Mouse (Mus musculus): ENCODE measurements around the gene Cd36.
"Not testable (repeated sequence)": the region's sequence is repeated elsewhere in the genome, so short reads cannot be mapped to it uniquely, and the experiment has no call there.

Cd36 gene

GRCm38 (mm10) chr5:17888598-17888997 is at the start of gene Cd36:
Gene Cd36 (minus strand): TSS chr5:17888801.
- DNase-seq (ENCODE audit: low spot score) = no peak

GRCm38 (mm10) chr5:17934501-17934900 is 45.9 kb upstream of the Cd36 start:
- peak; percentile 17 for DNase-seq (ENCODE audit: low spot score)

GRCm38 (mm10) chr5:17931588-17931987 is 43.0 kb upstream of the Cd36 start:
- not testable (repeated sequence) for DNase-seq (ENCODE audit: low spot score)

- DNase-seq (ENCODE audit: low spot score) = no peak
Observed at GRCm38 (mm10) chr5:17929006-17929567, 40.5 kb upstream of the Cd36 start.

- peak; percentile 57 for DNase-seq (ENCODE audit: low spot score)
Observed at GRCm38 (mm10) chr5:17928471-17928870, 39.9 kb upstream of the Cd36 start.

- DNase-seq (ENCODE audit: low spot score) = peak; percentile 88
Observed at GRCm38 (mm10) chr5:17924085-17924518, 35.5 kb upstream of the Cd36 start.

- DNase-seq (ENCODE audit: low spot score) = no peak
Observed at GRCm38 (mm10) chr5:17923648-17924047, 35.0 kb upstream of the Cd36 start.

GRCm38 (mm10) chr5:17918966-17919365 is 30.4 kb upstream of the Cd36 start:
- peak; percentile 52 for DNase-seq (ENCODE audit: low spot score)

- no peak for DNase-seq (ENCODE audit: low spot score)
Observed at GRCm38 (mm10) chr5:17904766-17905165, 16.2 kb upstream of the Cd36 start.

GRCm38 (mm10) chr5:17898948-17899347 is 10.3 kb upstream of the Cd36 start:
- no peak for DNase-seq (ENCODE audit: low spot score)

GRCm38 (mm10) chr5:17897641-17898040 is 9.0 kb upstream of the Cd36 start:
- not testable (repeated sequence) for DNase-seq (ENCODE audit: low spot score)

GRCm38 (mm10) chr5:17893577-17894172 is 5.1 kb upstream of the Cd36 start:
- DNase-seq (ENCODE audit: low spot score) = peak; percentile 51

- DNase-seq (ENCODE audit: low spot score) = no peak
Observed at GRCm38 (mm10) chr5:17889291-17889690, 690 bp upstream of the Cd36 start.

- no peak for DNase-seq (ENCODE audit: low spot score)
Observed at GRCm38 (mm10) chr5:17886377-17886776, 2.2 kb downstream of the Cd36 start.

- no peak for DNase-seq (ENCODE audit: low spot score)
Observed at GRCm38 (mm10) chr5:17883357-17883875, 5.2 kb downstream of the Cd36 start.

- no peak for DNase-seq (ENCODE audit: low spot score)
Observed at GRCm38 (mm10) chr5:17881542-17881896, 7.1 kb downstream of the Cd36 start.

- DNase-seq (ENCODE audit: low spot score) = no peak
Observed at GRCm38 (mm10) chr5:17880799-17881541, 7.6 kb downstream of the Cd36 start.

GRCm38 (mm10) chr5:17879924-17880323 is 8.7 kb downstream of the Cd36 start:
- no peak for DNase-seq (ENCODE audit: low spot score)

- DNase-seq (ENCODE audit: low spot score) = no peak
Observed at GRCm38 (mm10) chr5:17877044-17877443, 11.6 kb downstream of the Cd36 start.

GRCm38 (mm10) chr5:17876637-17877036 is 12.0 kb downstream of the Cd36 start:
- peak; percentile 91 for DNase-seq (ENCODE audit: low spot score)

GRCm38 (mm10) chr5:17874335-17874734 is 14.3 kb downstream of the Cd36 start:
- DNase-seq (ENCODE audit: low spot score) = no peak

- DNase-seq (ENCODE audit: low spot score) = no peak
Observed at GRCm38 (mm10) chr5:17865432-17865831, 23.2 kb downstream of the Cd36 start.

- DNase-seq (ENCODE audit: low spot score) = peak; percentile 74
Observed at GRCm38 (mm10) chr5:17863085-17863484, 25.5 kb downstream of the Cd36 start.
